Mouse (Mus musculus): ENCODE measurements around the gene Rpl11.
"Not testable (repeated sequence)": the region's sequence is repeated elsewhere in the genome, so short reads cannot be mapped to it uniquely, and the experiment has no call there.

Gene Rpl11

GRCm38 (mm10) chr4:136070592-136070991 is 17.4 kb upstream of the Rpl11 start:
- in situ Hi-C loops (cut with MboI) = loop anchor here (5.0 kb wide), 1 partner anchor 82 kb away; no protein-coding TSS in a partner anchor

DNA sequence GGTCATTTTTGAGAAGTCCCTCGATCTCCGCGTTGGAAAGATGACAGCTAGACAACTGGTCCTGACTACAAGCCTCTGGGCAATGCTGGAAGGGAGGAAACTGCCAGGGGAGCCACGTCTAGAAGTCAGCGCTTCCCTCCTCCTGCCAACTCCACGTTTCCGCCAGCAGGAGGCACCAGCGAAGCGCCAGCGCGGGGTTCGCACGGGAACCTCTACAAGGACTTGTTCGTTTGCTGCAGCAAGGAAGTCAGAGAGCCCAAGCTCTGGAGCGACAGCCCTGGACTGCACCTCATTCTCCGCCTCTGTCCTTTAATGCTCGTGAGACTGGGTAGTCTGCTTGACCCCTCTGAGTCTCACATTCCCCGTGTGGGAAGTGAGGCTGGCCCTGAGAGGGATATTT is 16.7 kb upstream of the Rpl11 start:
- in situ Hi-C loops (cut with MboI) = loop anchor here (5.0 kb wide), 1 partner anchor 82 kb away; no protein-coding TSS in a partner anchor

DNA sequence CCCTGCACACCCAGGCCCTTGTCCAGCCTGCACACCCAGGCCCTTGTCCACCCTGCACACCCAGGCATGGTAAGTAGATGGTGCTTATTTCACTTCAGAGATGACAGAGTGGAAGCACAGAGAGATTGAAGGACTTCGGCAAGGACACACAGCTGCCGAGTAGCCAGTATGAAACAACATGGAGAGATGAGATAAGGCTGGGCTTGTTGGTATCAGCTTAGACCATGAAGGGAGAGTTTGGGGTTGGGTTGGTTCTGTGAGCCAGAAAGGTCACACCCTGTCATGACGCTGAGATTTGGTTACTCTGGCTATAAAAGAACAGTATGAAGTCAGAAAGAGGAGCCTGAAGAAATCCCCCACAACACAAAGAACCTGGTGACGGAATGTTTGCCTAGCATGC is 16.1 kb upstream of the Rpl11 start:
- in situ Hi-C loops (cut with MboI) = no loop called here

DNA sequence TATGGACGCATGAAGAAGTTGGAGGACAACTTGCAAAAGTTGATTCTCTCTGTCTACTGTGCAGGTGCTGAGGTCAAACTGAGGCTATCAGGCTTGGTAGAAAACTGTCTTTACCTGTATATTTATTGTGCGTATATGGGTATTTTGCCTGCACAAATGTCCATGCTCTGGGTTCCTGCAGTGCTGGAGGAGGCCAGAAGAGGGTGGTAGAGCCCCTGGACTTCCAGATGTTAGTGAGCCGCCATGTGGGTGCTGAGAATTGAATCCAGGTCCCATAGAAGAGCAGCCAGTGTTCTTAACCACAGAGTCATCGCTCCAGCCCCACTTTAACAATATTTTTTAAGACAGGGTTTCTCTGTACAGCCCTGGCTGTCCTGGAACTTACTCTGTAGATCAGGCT is 9.9 kb upstream of the Rpl11 start:
- in situ Hi-C loops (cut with MboI) = no loop called here

- in situ Hi-C loops (cut with MboI) = not testable (repeated sequence)
Observed at GRCm38 (mm10) chr4:136059800-136060488, 6.7 kb upstream of the Rpl11 start.

GRCm38 (mm10) chr4:136057916-136058315 is 4.7 kb upstream of the Rpl11 start:
- in situ Hi-C loops (cut with MboI) = no loop called here

- in situ Hi-C loops (cut with MboI) = no loop called here
Observed at GRCm38 (mm10) chr4:136056030-136056429, 2.8 kb upstream of the Rpl11 start.

DNA sequence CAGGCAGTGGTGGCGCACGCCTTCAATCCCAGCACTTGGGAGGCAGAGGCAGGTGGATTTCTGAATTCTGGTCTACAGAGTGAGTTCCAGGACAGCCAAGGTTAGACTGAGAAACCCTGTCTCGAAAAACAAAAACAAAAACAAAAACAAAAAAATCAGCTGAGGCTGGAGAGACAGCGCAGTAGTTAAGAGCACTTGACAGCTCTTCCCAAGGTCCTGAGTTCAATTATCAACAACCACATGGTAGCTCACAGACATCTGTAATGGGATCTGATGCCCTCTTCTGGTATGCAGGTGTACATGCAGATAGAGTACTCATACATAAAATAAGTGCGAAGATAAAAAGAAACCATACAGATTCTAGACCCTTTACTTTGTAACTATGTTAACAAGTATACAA is 615 bp upstream of the Rpl11 start:
- in situ Hi-C loops (cut with MboI) = no loop called here

DNA sequence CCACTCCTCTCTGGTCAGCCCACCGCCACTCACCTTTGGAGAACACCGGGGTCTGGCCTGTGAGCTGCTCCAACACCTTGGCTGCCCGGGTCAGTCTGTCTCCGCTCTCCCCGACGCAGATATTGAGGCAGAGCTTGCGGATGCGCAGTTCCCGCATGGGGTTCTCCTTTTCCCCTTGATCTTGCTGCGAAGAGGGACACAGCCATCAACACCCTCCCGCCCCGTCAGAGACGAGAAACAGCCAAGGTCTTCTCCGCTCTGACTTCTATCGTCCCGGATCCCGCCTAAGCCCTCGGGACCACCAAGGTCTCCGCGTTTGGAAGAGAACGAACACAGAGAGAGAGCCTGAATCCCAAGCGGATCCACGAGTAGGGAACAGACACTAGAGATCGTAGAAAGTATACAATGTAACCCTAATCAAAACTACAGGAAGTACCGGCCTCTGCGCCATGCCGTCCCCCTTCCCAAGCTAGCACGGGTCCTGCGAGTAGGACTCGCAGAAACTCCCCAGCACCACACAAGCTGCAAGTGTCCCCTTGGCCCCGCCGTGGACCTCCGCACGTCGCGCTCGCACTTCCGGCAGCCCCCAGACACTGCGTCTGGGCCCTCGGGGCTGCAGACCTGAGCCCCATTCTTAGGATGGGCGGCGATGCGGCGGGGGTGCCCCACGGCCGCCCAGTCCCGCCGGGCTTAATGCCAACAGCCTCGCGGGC is 538 bp downstream of the Rpl11 start:
- in situ Hi-C loops (cut with MboI) = no loop called here

DNA sequence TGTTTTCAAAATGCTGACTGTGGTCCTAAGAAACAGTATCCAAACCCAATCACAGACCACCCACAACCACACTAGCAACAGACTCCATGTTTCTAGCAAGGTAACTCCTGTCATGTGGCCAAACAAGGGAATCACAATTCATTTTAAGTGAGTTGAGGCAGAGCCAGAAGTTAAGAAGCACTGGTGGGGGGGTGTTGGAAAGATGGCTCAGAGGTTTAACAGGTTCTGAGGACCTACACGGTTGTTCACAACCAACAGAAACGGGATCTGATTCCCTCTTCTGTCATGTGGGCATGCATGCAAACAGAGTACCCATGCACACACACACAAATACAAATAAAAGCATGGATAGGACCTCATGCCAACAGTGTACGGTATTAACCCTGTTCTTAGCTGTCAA is 1.2 kb downstream of the Rpl11 start:
- in situ Hi-C loops (cut with MboI) = no loop called here

GRCm38 (mm10) chr4:136050226-136050625 is 3.0 kb downstream of the Rpl11 start:
- in situ Hi-C loops (cut with MboI) = no loop called here

- in situ Hi-C loops (cut with MboI) = no loop called here
Observed at GRCm38 (mm10) chr4:136048291-136049032, 4.8 kb downstream of the Rpl11 start.

- in situ Hi-C loops (cut with MboI) = no loop called here
Observed at GRCm38 (mm10) chr4:136047626-136048025, 5.6 kb downstream of the Rpl11 start.

GRCm38 (mm10) chr4:136046888-136047287 is 6.3 kb downstream of the Rpl11 start:
- in situ Hi-C loops (cut with MboI) = no loop called here

DNA sequence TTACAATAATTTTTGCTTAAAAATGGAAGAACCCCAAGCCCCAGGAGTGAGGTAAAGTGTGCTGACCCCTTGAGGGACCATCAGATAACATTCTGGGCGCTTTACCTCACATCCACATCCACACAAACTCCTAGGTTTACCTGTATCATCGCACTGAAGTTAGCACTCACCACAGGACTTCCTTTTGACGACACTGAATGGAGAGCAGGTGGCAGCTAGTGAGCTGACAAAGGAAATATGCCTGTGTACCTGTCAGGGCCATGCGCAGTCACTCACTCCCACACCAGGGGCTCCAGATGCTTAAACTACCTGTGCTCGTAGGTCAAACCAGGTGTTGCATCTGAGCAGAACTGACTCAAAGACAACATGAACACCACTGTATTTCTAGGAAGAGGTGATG is 8.1 kb downstream of the Rpl11 start:
- in situ Hi-C loops (cut with MboI) = no loop called here

GRCm38 (mm10) chr4:136043784-136044400 is 9.3 kb downstream of the Rpl11 start:
- in situ Hi-C loops (cut with MboI) = no loop called here

DNA sequence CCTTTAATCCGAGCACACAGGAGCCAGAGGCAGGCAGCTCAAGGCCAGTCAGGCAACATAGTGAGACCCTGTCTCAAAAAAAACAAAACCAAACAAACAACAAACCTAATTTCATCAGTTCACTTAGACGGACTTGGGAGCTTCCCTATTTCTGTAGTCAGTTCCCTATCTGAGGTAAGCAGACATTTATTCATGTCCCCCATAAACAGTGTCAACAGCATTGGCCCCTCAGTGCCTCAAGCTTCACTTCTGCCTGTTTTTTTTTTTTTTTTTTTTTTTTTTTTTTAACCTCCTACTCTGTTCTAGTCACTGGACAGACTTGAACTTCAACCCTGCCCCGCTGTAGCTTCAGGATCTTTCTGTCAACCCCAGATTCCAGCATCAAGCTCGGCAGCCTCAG is 18.1 kb downstream of the Rpl11 start:
- in situ Hi-C loops (cut with MboI) = no loop called here

- in situ Hi-C loops (cut with MboI) = no loop called here
Observed at GRCm38 (mm10) chr4:136033231-136033630, 20.0 kb downstream of the Rpl11 start.

DNA sequence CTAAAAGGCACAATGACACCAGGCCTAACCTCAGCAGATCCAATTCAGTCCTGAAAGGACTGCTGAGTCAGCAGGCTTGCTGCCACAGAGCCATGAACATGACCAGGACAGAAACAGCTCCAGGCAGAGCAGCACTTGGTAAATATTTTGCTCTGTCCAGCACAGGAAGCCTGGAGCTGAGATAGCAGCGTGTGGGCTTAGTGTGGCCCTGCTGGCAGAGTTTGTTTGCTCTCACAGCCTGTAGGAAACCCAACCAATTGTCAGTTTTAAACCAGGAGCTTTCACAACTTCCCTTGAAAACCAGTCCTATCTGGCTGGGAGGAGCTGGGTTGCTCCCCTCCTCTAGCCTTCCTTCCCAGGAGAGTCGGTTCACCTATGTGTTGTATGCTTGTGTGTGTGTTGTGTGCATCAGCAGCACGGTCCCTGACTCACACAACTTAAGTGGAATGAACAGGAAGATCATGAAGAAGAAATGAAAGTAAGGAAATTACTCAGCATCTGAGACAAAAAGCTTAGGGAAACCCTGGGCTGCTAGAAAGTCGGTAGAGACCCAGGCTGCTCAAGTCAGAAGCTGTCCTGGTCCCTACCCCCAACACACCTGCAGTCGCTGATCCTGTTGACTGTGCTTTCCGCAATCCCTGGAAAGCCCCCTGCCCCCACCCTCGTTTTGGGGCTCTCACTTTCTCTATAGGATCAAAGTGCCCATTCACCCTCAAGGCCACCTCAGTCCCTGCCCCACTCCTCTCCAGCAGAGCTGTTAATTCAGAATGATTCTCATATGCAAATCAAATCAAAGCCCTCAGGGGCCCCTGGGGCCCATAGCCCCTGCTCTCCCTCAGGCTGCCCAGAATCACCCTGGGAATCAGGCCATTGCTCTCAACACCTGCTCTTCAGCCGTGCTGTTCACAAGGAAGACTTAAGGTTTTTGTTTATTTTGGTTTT is 22.0 kb downstream of the Rpl11 start:
- in situ Hi-C loops (cut with MboI) = no loop called here

GRCm38 (mm10) chr4:136028689-136029088 is 24.5 kb downstream of the Rpl11 start:
- in situ Hi-C loops (cut with MboI) = no loop called here

- in situ Hi-C loops (cut with MboI) = no loop called here
Observed at GRCm38 (mm10) chr4:136028132-136028564, 25.1 kb downstream of the Rpl11 start.

All from mature B cell (primary cell).